Mouse (Mus musculus): ENCODE data around the gene Eif3d. TPM values are rescaled to one million over a fixed set of nuclear protein-coding genes. Genes with fewer than 3 reads are reported as not detected.

Gene Eif3d
- total and polyA plus RNA-seq, 3 experiments, result 302 to 493 (median 344) TPM

- Histone ChIP-seq H3K36me3 (replicated peaks in 1 of 2; ENCODE audit: control insufficient read depth in 1 of 2, insufficient read depth in 1 of 2, low read length in 1 of 2) (no peaks in the 10 kb centered on the region), H3K4me2 (ENCODE audit: insufficient read depth, low read depth, poor library complexity, severe bottlenecking) (no peak overlapping the region), H3K27me3 (replicated peaks) (peaks cover 92% of the 10 kb centered on the region), H3K9ac (ENCODE audit: insufficient read depth, low read depth) (no peak overlapping the region), H3K27ac (ENCODE audit: insufficient read depth, low read depth) (no peak overlapping the region), H3K79me2 (replicated peaks; ENCODE audit: control insufficient read depth, extremely low read depth, insufficient read depth, poor library complexity, severe bottlenecking) (no peaks in the 10 kb centered on the region), H3K4me1 (ENCODE audit: control insufficient read depth in 1 of 2, insufficient read depth in 2 of 2) (no peaks in the 10 kb centered on the region), H3K4me3 (replicated peaks in 1 of 3; ENCODE audit: low read depth in 2 of 3, low read length in 2 of 3, poor library complexity in 1 of 3) (no peak overlapping the region), H3K9me3 (replicated peaks; ENCODE audit: low read length) (no peaks in the 10 kb centered on the region)
- TF ChIP-seq ZC3H11A (IDR thresholded peaks at IDR 0.05; ENCODE audit: low read depth, low read length), result no peak
- TF ChIP-seq ETS1 (conservative IDR thresholded peaks at IDR 0.05; ENCODE audit: low read depth, low read length), result no peak
- TF ChIP-seq NELFE (IDR thresholded peaks at IDR 0.05; ENCODE audit: low read depth, low read length), result no peak
- TF ChIP-seq ZNF384 (IDR thresholded peaks at IDR 0.05; ENCODE audit: low read depth, low read length), result no peak
- dilution Hi-C loops (cut with MboI; ENCODE audit: extremely low pct_ligation_motif_present, extremely low pct_unique_long_range_greater_than_20kb, low sequenced_read_pairs) (no loop called here), in situ Hi-C loops (cut with MboI; ENCODE audit: low pct_ligation_motif_present, low pct_unique_long_range_greater_than_20kb, low sequenced_read_pairs) (loop anchor here (10.0 kb wide), 1 partner anchor 151 kb away; no protein-coding TSS in a partner anchor)
- peak; percentile 9 for DNase-seq (ENCODE audit: extremely low read depth)
These were observed 33.3 kb upstream of the Eif3d start for GRCm38 (mm10) chr15:78003929-78004328.

GRCm38 (mm10) chr15:78001400-78001799 is 30.8 kb upstream of the Eif3d start:
- dilution Hi-C loops (cut with MboI; ENCODE audit: extremely low pct_ligation_motif_present, extremely low pct_unique_long_range_greater_than_20kb, low sequenced_read_pairs) (no loop called here), in situ Hi-C loops (cut with MboI; ENCODE audit: low pct_ligation_motif_present, low pct_unique_long_range_greater_than_20kb, low sequenced_read_pairs) (loop anchor here (10.0 kb wide), 1 partner anchor 153 kb away; no protein-coding TSS in a partner anchor)
- H3K4me1 ChIP-seq (ENCODE audit: control insufficient read depth in 1 of 2, insufficient read depth in 2 of 2), result no peaks in the 10 kb centered on the region
- TF ChIP-seq NELFE (IDR thresholded peaks at IDR 0.05; ENCODE audit: low read depth, low read length), result no peak
- TF ChIP-seq EP300 (IDR thresholded peaks at IDR 0.05; ENCODE audit: low read length), result no peak
- TF ChIP-seq PAX5 (IDR thresholded peaks at IDR 0.05; ENCODE audit: low read length), result no peak
- no peak for TF ChIP-seq TBP (conservative IDR thresholded peaks at IDR 0.05; ENCODE audit: low read depth, low read length)
- TF ChIP-seq ELF1 (IDR thresholded peaks at IDR 0.05; ENCODE audit: low read depth, low read length), result no peak
- TF ChIP-seq JUND (conservative IDR thresholded peaks at IDR 0.05; ENCODE audit: low read depth, low read length), result no peak
- no peak for TF ChIP-seq MXI1 (IDR thresholded peaks at IDR 0.05; ENCODE audit: low read depth, low read length)
- no peak for TF ChIP-seq RAD21 (IDR thresholded peaks at IDR 0.05; ENCODE audit: low read depth, low read length)
- no peak for TF ChIP-seq E2F4 (IDR thresholded peaks at IDR 0.05; ENCODE audit: insufficient replicate concordance, low read depth, low read length)
- TF ChIP-seq MEF2A (IDR thresholded peaks at IDR 0.05; ENCODE audit: borderline replicate concordance, low read depth, low read length), result no peak
- TF ChIP-seq JUN (IDR thresholded peaks at IDR 0.05; ENCODE audit: insufficient read depth, low read depth, low read length), result no peak
- TF ChIP-seq ETS1 (conservative IDR thresholded peaks at IDR 0.05; ENCODE audit: low read depth, low read length), result no peak
- no peak for TF ChIP-seq RCOR1 (conservative IDR thresholded peaks at IDR 0.05; ENCODE audit: low read depth, low read length)
- TF ChIP-seq MAFK (IDR thresholded peaks at IDR 0.05; ENCODE audit: insufficient replicate concordance, low read length), result no peak
- TF ChIP-seq IRF4 (IDR thresholded peaks at IDR 0.05; ENCODE audit: low read depth, low read length), result no peak
- no peak for TF ChIP-seq ZKSCAN1 (IDR thresholded peaks at IDR 0.05; ENCODE audit: borderline replicate concordance, low read depth, low read length)
- no peak for TF ChIP-seq GABPA (IDR thresholded peaks at IDR 0.05; ENCODE audit: insufficient replicate concordance, low read depth, low read length)
- no peaks in the 10 kb centered on the region for H3K36me3 ChIP-seq (replicated peaks in 1 of 2; ENCODE audit: control insufficient read depth in 1 of 2, insufficient read depth in 1 of 2, low read length in 1 of 2)
- H3K27me3 ChIP-seq (replicated peaks), result peaks cover 92% of the 10 kb centered on the region
- H3K4me3 ChIP-seq (replicated peaks in 1 of 3; ENCODE audit: low read depth in 2 of 3, low read length in 2 of 3, poor library complexity in 1 of 3), result no peak overlapping the region
- H3K9me3 ChIP-seq (replicated peaks; ENCODE audit: low read length), result no peaks in the 10 kb centered on the region
- H3K9ac ChIP-seq (ENCODE audit: insufficient read depth, low read depth), result no peak overlapping the region
- H3K4me2 ChIP-seq (ENCODE audit: insufficient read depth, low read depth, poor library complexity, severe bottlenecking), result no peak overlapping the region
- H3K79me2 ChIP-seq (replicated peaks; ENCODE audit: control insufficient read depth, extremely low read depth, insufficient read depth, poor library complexity, severe bottlenecking), result no peaks in the 10 kb centered on the region
- H3K27ac ChIP-seq (ENCODE audit: insufficient read depth, low read depth), result no peak overlapping the region
- no peak for DNase-seq (ENCODE audit: extremely low read depth)

Data from CH12.LX (cell line).